Mouse (Mus musculus): ENCODE results near the gene Rab11fip3.

- TF ChIP-seq CTCF (IDR thresholded peaks at IDR 0.05; ENCODE audit: control insufficient read depth, insufficient read depth, low read length) (no peak), POLR2A (IDR thresholded peaks at IDR 0.05; ENCODE audit: borderline replicate concordance, control insufficient read depth, low read depth, low read length) (no peak)
Observed at GRCm38 (mm10) chr17:25946349-25946748, 123.0 kb downstream of the Rab11fip3 start.
